Mouse (Mus musculus): Measurements from ENCODE around the gene Uqcrfs1.
A peak's percentile ranks its signal among the peaks of the same experiment; 100 is the strongest.

The Uqcrfs1 gene

DNA sequence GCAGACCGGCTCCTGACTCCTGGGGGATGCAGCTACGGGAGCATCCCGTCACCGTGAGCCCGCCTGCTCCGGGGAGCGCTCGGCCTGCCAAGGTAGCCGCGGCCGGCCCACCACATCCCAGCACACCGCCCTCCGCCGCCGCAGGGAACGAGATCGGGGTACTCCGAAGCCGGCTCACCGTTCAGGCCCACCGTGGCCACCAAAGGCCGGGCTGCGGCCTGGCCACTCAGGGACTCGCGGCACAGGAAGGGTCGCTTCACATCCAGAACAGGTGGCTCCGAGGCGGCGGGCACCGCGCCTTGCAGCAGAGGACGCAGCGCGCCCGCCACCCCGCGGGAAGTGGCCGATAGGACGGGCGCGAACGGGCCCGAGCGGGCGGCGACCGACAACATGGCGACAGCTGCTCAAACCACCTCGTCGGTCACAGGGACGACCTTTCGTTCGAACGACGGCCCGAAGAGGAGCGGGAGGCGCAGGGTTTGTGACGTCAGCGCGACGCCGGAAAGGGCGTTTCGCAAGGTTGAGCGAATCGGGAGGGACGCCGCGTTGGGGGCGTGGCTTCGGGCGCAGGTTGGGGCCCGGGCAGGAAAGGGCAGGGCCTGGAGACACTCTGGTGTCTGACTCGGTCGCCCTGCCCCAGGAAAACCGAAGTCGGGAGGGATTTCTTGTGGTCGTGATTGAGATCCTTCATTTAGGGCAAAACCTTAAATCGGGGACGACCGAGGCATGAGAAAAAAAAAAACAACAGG lies at the start of gene Uqcrfs1:
Gene Uqcrfs1 (minus strand): TSS at position 507 of the 749 bp plus-strand sequence.
- peak; percentile 96 to 100 for DNase-seq (ENCODE audit: low spot score in 2 of 2)

DNA sequence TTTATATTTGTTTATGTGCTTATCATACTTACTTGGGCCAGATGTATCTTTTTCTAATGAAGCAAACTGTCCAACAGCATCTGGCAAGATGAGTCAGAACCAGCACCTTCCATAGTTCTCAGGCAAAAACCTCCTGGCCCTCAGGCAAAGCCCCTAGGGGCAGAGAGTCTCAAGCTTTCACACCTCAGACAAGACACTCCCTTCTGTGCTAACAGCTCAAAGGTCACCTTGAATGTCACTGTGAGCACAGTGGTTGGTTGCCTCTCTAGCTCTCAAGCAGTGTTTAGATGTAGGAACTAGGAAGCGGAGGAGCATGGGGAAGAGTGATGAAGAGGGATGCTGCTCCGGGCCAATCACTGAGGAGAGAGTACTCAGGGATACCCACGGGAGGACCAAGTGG lies 40.6 kb upstream of the Uqcrfs1 start:
- no peak for DNase-seq (ENCODE audit: low spot score in 2 of 2)

DNA sequence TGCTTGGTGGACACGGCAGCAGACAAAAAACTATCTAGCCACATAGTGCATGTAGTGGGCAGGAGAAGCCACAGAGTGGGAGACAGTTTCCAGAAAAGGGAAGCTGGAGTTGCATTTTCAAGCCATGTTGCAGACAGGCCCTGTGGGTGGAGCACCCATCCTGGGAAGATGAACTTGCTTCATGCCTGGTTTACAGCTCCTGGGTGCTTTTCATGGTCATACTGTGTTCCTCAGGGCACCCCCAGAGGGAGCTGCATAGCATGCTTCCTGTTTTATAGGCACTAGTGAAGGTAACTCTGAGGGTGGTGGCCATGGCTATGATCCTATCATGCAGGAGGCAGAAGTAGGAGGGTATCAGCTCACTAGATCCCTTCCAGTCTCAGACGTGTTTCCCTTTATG lies 37.4 kb upstream of the Uqcrfs1 start:
- DNase-seq (ENCODE audit: low spot score in 2 of 2), result peak in 1 of 2 experiments; percentile 48

DNA sequence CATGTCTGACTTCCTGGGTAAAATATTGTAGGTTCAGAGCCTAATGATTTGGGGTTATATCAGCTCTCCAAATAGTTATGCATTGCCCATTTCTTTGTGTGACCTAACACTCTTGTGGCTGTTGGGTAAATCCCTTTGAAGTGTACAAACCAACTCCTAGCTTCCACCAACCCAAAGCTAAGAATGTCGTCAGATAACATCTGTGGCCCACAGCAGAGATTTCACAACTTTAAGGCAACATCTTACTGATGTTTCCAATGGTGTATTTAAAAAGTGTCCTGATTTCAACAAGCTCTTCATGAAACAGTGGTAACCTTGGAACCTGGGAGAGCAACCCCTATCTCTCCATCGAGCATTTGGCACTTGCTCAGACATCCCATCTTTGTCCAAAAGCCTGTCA lies 33.6 kb upstream of the Uqcrfs1 start:
- DNase-seq (ENCODE audit: low spot score in 2 of 2), result no peak

DNA sequence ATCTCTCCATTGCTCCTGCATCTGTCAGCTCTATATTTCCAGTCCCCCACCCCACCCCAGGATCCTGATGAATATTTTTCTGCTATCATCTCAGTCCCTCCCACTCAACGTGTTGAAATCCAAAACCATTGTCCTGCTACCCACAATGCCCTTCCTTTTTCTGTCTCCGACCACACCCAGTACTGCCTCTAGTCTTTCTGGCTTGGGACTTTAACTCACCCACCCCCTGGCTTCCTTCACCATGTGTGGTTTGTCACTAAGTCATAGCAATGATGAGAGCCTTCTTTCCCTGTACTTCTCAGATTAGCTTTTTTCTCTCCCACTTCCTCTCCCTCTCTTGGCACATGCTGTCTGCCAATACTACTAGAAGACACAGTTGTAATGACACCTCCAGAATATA lies 31.7 kb upstream of the Uqcrfs1 start:
- DNase-seq (ENCODE audit: low spot score in 2 of 2), result no peak

DNA sequence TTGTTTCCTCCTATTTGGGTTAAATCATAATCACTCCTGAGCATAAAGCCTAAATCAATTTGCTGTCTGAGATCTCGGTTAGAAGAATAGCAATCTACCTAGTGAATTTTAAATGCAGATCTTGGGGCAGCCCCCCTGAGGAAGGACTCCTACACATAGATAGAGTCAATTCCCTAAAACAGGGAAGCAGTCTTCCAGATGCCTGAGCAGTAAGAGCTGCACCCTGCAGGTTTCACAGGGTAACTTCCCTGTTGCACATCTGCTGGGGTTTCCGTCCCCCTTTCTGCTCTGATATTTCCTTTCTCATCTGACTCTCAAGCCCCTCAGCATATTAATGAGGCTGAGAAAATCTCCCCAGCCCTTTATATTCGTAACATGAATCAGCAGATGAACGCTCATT lies 27.8 kb upstream of the Uqcrfs1 start:
- no peak for DNase-seq (ENCODE audit: low spot score in 2 of 2)

- no peak for DNase-seq (ENCODE audit: low spot score in 2 of 2)
Measured at GRCm38 (mm10) chr13:30570182-30570581, 25.0 kb upstream of the Uqcrfs1 start.

DNA sequence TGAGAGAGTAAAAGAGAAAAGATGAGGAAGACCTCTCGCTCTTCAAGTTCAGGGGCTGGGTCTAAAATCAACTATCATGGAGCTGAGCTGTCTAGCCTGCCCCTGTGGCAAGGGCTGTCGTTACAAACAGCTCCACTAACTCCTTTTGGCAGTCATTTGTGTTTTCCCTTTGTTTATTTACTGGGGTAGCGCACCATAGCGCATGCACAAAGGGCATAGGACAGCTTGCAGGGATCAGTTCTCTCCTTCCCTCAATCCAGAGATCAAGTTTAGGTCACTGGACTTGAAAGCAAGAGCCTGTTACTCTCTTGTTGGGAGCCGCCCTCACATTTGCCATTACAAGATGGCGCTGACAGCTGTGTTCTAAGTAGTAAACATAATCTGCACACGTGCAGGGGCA lies 22.4 kb upstream of the Uqcrfs1 start:
- DNase-seq (ENCODE audit: low spot score in 2 of 2), result no peak

DNA sequence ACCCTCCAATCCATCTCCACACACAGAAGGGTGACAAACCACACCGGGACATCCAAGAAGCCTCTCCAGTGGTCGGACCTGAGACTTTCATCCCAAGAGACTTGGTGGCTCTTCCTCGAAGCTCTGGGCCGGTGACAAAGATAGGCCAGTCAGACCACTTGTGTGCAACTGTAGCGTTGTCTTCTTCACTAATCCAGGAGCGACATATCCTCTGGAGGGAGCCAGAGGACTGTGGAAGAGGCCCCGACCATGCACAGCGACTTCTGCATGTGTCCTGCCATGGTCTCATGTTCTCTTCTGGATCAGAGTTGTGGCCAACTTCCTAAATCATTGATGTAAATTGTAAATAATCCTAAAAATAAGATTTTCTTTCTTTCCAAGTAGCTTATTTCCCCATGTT lies 21.6 kb upstream of the Uqcrfs1 start:
- DNase-seq (ENCODE audit: low spot score in 2 of 2), result peak; percentile 28 to 71

- no peak for DNase-seq (ENCODE audit: low spot score in 2 of 2)
Measured at GRCm38 (mm10) chr13:30560603-30561002, 15.4 kb upstream of the Uqcrfs1 start.

DNA sequence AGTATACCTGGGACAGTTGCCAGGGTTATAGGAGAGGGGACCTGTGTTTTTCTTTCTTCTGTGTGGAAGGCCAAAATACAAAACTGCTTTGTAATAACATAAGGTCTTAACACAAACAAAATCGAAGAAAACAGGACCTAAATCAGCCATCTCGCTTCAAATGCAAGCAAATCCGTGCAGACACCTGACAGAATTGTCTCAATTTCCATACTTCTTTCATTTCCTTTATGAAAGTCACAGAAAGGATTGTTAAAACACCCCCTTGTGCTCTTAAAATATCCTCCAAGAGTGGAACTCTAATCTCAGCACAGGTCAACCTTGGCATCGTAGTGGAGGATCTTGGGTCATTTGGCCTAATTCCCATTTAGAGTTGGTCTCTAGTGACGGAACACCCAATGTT lies 14.9 kb upstream of the Uqcrfs1 start:
- DNase-seq (ENCODE audit: low spot score in 2 of 2), result no peak

GRCm38 (mm10) chr13:30557751-30558150 lies 12.6 kb upstream of the Uqcrfs1 start:
- DNase-seq (ENCODE audit: low spot score in 2 of 2), result no peak

DNA sequence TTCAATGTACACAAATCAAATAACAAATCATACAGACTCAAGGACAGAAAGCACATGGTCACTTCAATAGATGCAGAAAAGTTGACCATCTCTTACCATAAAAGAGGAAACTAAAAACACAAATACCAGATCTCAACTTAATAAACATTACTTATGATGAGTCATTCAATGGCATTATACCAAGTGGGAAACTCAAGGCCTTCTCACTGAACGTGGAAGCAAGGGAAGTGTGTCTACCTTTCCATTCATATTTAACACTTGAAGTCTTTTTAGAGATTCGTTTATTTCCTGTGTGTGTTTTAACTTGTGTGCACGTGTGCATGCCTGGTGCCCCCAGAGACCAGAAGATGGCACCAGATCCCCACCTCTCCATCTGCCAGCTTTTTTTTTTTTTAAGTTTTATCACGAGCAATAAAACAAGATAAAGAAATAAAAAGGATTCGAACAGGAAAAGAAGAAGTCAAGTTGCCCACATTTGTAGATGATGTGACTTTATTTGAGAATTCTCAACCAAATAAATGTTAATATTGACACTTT lies 8.0 kb upstream of the Uqcrfs1 start:
- no peak for DNase-seq (ENCODE audit: low spot score in 2 of 2)

DNA sequence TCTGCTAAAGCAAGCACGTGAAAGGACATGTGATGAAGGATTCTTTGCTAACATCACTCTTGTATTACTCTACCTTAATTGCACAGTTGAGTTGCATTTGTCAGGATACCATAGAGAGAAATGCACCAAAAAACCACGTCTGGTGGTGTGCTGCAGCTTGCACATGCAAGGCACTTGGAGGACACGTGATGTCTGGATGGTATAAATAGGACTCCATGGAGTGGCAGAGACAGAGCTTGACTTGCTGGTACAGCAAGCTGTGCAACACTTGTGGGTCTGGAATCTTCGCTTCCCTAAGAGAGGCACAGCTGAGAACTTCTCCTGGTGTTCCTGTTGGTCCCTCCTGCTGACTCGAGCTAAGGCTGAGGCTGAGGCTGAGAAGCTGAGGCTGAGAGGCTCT lies 4.2 kb upstream of the Uqcrfs1 start:
- no peak for DNase-seq (ENCODE audit: low spot score in 2 of 2)

DNA sequence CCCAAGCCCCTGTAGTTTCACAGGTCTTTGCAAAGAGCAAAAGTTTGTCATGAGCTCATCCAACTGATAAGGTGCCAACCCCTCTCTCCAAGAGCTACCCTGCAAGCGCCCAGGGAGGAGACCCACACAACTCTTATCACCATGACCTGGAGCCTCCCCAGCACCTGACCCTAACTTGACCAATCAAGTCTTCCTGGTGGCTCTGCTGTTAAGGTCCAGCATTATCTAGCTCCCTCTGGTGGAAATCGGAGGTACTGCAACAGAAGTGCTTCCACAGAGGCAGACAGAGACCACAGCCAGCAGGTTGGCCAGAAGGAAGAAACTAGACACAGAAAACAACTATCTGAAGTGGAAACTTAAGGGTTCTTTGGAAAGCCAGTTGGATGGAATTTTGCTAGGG lies 3.7 kb upstream of the Uqcrfs1 start:
- peak; percentile 82 to 89 for DNase-seq (ENCODE audit: low spot score in 2 of 2)

GRCm38 (mm10) chr13:30530761-30531160 lies 14.4 kb downstream of the Uqcrfs1 start:
- DNase-seq (ENCODE audit: low spot score in 2 of 2), result peak in 1 of 2 experiments; percentile 43

DNA sequence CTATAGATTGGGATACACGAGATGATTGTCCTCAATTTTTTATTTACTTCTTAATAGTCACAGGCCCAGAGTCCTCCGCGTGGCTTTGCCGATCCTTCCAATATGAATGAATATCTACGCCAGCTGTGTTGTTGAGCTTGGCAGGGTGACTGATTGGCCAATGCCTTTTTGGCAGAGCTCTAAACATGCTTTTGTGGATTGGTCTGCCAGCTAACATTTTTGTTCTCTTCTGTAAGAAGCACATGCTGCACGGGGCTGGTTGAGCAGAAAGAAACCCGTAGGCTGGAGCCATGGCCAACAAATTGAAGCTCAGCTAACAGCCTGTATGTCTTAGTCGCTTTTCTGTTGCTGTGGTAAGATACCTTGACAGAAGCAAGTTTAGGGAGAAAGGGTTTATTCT lies 20.2 kb downstream of the Uqcrfs1 start:
- DNase-seq (ENCODE audit: low spot score in 2 of 2), result no peak

DNA sequence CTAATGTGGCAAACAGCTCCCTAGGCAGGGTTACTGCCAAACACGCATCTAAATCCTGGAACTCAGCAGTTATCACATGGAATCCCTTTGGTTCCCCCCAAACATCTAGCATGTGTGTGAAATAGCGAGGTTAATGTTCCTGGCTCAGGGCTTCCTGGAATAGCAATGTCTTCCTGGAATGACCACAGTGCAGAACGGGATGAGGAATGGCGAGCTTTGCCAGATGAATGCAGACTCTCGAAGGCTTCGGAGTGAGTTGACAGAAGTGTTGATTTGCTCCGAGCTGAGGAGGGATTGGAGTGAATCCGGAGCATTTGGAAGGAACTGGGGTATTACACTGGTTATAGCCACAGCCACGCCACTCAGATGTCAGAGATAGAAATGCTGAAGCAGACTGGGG lies 21.2 kb downstream of the Uqcrfs1 start:
- no peak for DNase-seq (ENCODE audit: low spot score in 2 of 2)

DNA sequence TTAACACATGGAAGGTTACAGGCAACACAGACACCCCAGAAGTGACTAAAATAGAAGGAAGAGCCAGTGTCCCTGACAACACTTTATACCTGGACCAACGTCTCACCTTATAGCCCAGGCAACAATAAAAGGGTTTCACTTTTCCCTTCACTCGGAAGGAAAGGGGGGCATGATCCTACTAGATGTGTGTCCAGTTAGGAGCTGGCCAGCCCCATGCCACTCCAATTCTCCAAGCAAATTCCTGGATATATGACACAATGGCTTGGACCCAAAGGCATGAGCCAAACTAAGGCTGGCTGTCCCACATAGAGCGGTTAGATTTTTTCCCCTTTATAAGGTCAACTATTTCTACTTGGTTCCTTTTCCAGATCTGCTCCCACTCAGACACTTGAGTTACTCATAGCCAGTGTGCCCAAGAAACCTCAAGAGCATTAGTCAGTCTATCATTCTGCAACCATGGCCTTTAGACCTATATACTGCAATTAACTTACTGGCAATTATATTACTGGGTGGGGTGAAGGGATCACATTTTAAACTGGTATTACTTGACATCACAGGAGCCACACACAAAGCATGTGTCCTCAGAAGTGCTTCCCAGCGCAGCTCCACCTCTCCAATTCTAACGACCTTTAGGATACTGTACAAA lies 21.8 kb downstream of the Uqcrfs1 start:
- no peak for DNase-seq (ENCODE audit: low spot score in 2 of 2)

GRCm38 (mm10) chr13:30521282-30521902 lies 23.8 kb downstream of the Uqcrfs1 start:
- DNase-seq (ENCODE audit: low spot score in 2 of 2), result no peak

DNA sequence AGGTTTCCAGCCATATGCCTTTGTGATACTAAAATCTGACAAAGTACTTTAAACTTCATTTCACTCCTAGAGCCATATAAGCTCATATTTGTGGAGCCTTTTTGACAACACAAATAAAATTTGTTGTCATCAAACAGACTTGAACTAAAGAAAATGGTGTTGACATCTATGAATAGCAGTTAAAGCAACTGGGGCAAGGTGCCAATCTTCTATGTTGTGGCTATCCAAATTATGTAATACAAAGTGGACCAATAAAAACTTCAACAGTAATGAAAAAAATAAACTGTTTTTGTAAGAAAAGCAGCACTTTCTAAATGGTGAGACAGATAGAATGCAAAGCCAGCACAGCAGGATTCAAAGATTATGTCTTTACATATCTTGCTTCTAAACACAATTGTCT lies 27.0 kb downstream of the Uqcrfs1 start:
- DNase-seq (ENCODE audit: low spot score in 2 of 2), result no peak

DNA sequence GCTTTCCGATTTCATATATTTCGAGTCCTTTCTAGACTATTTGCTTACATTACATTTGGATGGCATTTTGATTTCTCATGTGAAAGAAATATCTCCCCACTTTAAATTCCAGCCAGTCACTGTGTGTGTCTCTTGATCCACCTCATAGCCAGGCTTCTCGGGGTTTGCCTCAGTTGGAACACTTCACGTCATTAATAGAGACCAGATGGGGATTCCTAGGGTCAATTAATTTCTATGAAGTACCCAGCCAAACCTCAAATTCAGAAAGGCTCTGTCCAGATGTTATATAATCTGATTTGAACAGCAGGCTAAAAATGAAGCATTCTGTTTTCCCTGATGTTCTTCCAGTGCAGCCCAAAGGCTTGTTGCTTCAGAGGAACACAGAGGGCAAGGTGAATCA lies 37.5 kb downstream of the Uqcrfs1 start:
- no peak for DNase-seq (ENCODE audit: low spot score in 2 of 2)

GRCm38 (mm10) chr13:30501860-30502395 lies 43.2 kb downstream of the Uqcrfs1 start:
- DNase-seq (ENCODE audit: low spot score in 2 of 2), result no peak
